Mouse (Mus musculus): Measurements from ENCODE around the gene Ciapin1. TPM values are rescaled to one million over a fixed set of nuclear protein-coding genes. Genes with fewer than 3 reads are reported as not detected.
"Not testable (repeated sequence)": the region's sequence is repeated elsewhere in the genome, so short reads cannot be mapped to it uniquely, and the experiment has no call there.

Ciapin1 gene
- polyA plus RNA-seq, 1 experiment from 2014 or later: 179 TPM

DNA sequence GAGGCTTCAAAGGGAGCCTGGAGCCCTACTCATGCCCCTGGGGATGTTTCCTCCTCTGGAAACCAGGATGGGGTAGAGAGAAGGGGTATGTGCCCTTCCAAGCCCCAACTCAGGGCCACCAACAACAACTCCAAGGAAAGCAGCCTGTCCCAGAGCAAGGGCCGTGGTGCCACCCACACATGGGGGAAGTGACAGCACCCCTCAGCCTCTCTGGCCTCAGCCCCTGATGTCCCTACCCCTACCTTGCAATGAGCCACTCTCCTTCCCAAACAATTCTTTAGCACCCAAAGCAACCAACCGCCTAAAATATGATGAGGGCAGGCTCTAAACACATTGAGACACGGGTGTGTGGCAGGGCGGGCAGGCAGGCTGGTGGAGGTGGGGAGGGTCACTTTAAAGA is 31.8 kb upstream of the Ciapin1 start:
- H3K9me3 ChIP-seq: no peaks in the 10 kb centered on the region
- H3K27ac ChIP-seq: no peak overlapping the region
- H3K4me1 ChIP-seq: peaks cover 56% of the 10 kb centered on the region

DNA sequence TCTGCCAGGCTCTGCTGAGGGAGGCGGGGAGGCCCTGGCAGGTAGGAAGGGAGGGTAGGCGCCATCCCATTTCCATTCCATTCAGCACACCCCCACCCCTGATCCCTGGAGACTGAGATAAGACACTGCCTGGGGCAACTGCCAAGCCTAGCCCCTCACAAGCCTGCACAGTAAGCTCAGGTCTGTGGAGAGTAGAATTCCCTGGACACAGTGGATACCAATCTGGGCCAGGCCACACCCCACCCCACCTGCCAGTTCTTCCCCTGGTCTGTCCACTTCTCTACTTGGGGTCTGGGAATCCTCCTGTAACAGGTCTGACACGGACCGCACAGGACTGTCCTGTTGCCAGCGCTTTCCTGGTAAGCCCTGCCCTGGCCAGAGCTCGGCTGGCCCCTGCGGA is 31.0 kb upstream of the Ciapin1 start:
- Histone ChIP-seq H3K27ac (no peak overlapping the region), H3K4me1 (peaks cover 48% of the 10 kb centered on the region), H3K4me2 (peak overlapping the region; percentile 78), H3K4me3 (replicated peaks) (peak overlapping the region; percentile 48; the same call in 1 of the 2 replicates), H3K27me3 (peaks cover 17% of the 10 kb centered on the region), H3K9ac (0 out of 2 replicates have a peak overlapping the region, but pooled peaks have one; percentile 60), H3K9me3 (no peaks in the 10 kb centered on the region), H3K36me3 (replicated peaks) (peaks cover 31% of the 10 kb centered on the region)
- WGBS: 59% methylated on average over 7 of the region's 7 CpGs
- no peak for ATAC-seq (ENCODE audit: low FRiP score)

More for the DNA sequence above, 31.8 kb upstream of the Ciapin1 start:
- peaks cover 26% of the 10 kb centered on the region for H3K27me3 ChIP-seq
- peaks cover 22% of the 10 kb centered on the region for H3K36me3 ChIP-seq (replicated peaks)
- peak overlapping the region; percentile 78 for H3K4me2 ChIP-seq
- peak overlapping the region; percentile 48 for H3K4me3 ChIP-seq (replicated peaks)
- peak overlapping the region; percentile 60 for H3K9ac ChIP-seq
- WGBS: 11% methylated on average over 4 of the region's 4 CpGs
- no peak for ATAC-seq (ENCODE audit: low FRiP score)

DNA sequence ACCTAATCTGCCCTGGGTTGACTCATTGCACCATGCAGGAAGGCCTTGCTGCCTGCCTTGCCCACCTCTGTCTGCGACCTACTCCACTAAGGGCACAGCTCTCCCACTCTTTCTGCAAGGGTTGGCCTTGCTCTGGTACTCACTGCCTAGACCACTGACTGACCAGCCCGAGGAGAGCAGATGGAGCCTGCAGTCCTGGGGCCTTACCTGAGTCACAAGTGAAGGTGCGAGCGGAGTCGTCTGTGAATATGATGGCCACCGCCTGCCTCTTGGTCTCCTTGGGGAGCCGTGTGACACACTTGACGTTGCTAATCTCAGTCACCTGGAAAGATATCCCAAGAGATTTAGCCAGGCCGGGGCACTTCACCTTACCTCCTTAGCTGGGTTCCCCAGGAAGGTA is 28.8 kb upstream of the Ciapin1 start:
- no peak overlapping the region for H3K9ac ChIP-seq
- peaks cover 12% of the 10 kb centered on the region; the same call in 1 of the 2 replicates for H3K27me3 ChIP-seq
- no peaks in the 10 kb centered on the region for H3K9me3 ChIP-seq
- no peak for ATAC-seq (ENCODE audit: low FRiP score)
- peaks cover 52% of the 10 kb centered on the region for H3K36me3 ChIP-seq (replicated peaks)
- no peak overlapping the region for H3K4me3 ChIP-seq (replicated peaks)
- 0 out of 2 replicates have a peak overlapping the region, but pooled peaks have one; percentile 3 for H3K27ac ChIP-seq
- H3K4me1 ChIP-seq: peaks cover 38% of the 10 kb centered on the region
- WGBS: 86% methylated on average over 9 of the region's 9 CpGs
- no peak overlapping the region for H3K4me2 ChIP-seq

DNA sequence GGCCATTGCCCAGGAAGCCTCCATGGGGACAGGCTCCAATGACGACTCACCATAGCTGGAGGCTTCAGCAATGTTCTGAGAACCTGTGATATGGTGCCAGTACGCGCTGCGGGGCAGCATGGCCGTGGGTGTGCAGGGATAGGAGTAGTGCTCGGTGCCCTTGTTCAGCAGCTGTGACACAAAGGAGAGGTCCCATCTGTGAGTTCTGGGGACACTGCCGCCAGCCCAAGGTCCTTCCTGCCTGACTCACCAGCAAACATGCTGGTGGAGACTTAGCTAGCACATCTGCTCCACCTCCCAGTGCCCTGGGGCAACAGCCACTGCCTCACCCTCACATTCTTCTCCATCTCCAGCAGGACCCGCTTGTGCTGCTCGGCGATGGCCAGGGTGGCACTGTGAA is 27.1 kb upstream of the Ciapin1 start:
- H3K4me3 ChIP-seq (replicated peaks): no peak overlapping the region
- H3K27me3 ChIP-seq: peaks cover 7% of the 10 kb centered on the region; the same call in 1 of the 2 replicates
- no peak overlapping the region for H3K9ac ChIP-seq
- no peak overlapping the region for H3K27ac ChIP-seq
- H3K4me1 ChIP-seq: peaks cover 22% of the 10 kb centered on the region
- no peak for ATAC-seq (ENCODE audit: low FRiP score)
- H3K9me3 ChIP-seq: no peaks in the 10 kb centered on the region
- H3K4me2 ChIP-seq: no peak overlapping the region
- WGBS: 81% methylated on average over 10 of the region's 10 CpGs
- peaks cover 64% of the 10 kb centered on the region for H3K36me3 ChIP-seq (replicated peaks)

- H3K36me3 ChIP-seq (replicated peaks): peaks cover 67% of the 10 kb centered on the region
- no peak overlapping the region for H3K9ac ChIP-seq
- H3K27me3 ChIP-seq: no peaks in the 10 kb centered on the region
- H3K9me3 ChIP-seq: no peaks in the 10 kb centered on the region
- no peak overlapping the region for H3K4me2 ChIP-seq
- H3K4me3 ChIP-seq (replicated peaks): no peak overlapping the region
- ATAC-seq (ENCODE audit: low FRiP score): no peak
- 87% methylated on average over 10 of the region's 10 CpGs for WGBS
- H3K4me1 ChIP-seq: peaks cover 16% of the 10 kb centered on the region
- no peak overlapping the region for H3K27ac ChIP-seq
Measured at GRCm38 (mm10) chr8:94863897-94864673, 25.9 kb upstream of the Ciapin1 start.

DNA sequence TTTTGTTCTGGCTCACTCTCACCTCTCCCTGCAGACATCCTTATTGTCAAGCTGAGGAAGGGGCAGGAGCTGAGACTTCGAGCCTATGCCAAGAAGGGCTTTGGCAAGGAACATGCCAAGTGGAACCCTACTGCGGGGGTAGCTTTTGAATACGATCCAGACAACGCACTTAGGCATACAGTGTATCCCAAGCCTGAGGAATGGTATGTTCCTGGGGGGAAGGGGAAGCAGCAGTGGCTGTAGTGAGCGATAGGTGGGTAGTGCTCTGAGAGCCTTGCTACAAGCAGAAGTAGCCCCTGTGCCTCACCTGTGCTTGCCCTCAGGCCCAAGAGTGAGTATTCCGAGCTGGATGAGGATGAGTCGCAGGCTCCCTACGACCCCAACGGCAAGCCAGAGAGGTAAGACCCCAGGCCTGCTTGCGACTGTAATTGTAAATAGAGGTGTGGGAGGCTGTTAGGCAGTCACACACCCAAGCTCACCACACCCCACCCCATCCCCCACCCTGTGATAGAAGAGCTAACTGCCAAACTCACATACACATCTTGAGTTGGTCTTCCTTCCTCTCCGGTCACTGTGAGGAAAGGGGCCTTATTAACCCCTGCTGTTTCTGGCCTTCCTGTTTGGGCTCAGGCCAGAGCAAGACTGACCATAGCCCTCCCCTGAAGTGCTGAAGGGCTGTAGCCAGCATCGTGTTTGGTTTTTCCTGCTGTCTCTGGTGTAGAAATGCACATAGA is 24.5 kb upstream of the Ciapin1 start:
- no peaks in the 10 kb centered on the region for H3K27me3 ChIP-seq
- WGBS: 91% methylated on average over 12 of the region's 12 CpGs
- H3K9ac ChIP-seq: no peak overlapping the region
- ATAC-seq (ENCODE audit: low FRiP score): no peak
- peaks cover 64% of the 10 kb centered on the region for H3K36me3 ChIP-seq (replicated peaks)
- H3K4me1 ChIP-seq: peaks cover 20% of the 10 kb centered on the region
- H3K27ac ChIP-seq: no peak overlapping the region
- no peaks in the 10 kb centered on the region for H3K9me3 ChIP-seq
- no peak overlapping the region for H3K4me3 ChIP-seq (replicated peaks)
- no peak overlapping the region for H3K4me2 ChIP-seq

DNA sequence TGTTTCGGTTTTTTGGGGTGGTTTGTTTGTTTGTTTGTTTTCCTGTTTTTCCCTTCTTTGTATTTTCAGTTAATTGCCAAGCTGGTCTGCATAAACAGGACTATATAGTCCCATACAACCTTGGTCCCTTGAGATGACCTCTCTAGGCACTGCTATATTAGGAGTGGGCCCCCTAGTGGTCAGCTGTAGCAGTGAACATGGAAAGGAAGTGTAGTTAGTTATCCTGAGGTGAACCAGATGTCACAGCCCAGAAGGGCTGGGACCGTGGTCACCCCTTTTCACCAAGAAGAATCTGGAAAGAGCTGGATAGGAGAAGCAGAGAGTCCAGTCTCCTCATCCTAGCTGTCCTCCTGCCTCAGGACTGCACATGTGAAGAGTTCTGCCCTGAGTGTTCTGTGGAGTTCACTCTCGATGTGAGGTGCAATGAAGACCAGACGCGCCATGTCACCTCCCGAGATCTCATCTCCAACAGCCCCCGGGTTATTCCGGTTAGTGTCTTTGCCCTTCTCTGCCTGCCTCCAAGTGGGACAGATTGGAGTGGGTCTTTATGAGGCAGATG is 23.3 kb upstream of the Ciapin1 start:
- no peak overlapping the region for H3K9ac ChIP-seq
- no peaks in the 10 kb centered on the region for H3K27me3 ChIP-seq
- no peak overlapping the region for H3K4me3 ChIP-seq (replicated peaks)
- H3K4me1 ChIP-seq: peaks cover 20% of the 10 kb centered on the region
- no peak for ATAC-seq (ENCODE audit: low FRiP score)
- 79% methylated on average over 8 of the region's 8 CpGs for WGBS
- H3K9me3 ChIP-seq: no peaks in the 10 kb centered on the region
- H3K27ac ChIP-seq: no peak overlapping the region
- H3K36me3 ChIP-seq (replicated peaks): peaks cover 58% of the 10 kb centered on the region
- H3K4me2 ChIP-seq: no peak overlapping the region

GRCm38 (mm10) chr8:94857346-94858173 is 19.4 kb upstream of the Ciapin1 start, which contains the start of gene Polr2c:
Gene Polr2c, plus strand, starts transcription at chr8:94857450.
- Histone ChIP-seq H3K9ac (peak within 1 kb of the TSS; percentile 97), H3K27ac (peak within 1 kb of the TSS; percentile 74), H3K4me2 (peak within 1 kb of the TSS; percentile 87), H3K27me3 (no peaks in the 10 kb centered on the region), H3K9me3 (no peaks in the 10 kb centered on the region), H3K4me1 (peaks cover 20% of the 10 kb centered on the region), H3K4me3 (replicated peaks) (peak within 1 kb of the TSS; percentile 98), H3K36me3 (replicated peaks) (peaks cover 43% of the 10 kb centered on the region)
- under 1% methylated on average over 68 of the region's 68 CpGs for WGBS
- peak; percentile 81 for ATAC-seq (ENCODE audit: low FRiP score)

DNA sequence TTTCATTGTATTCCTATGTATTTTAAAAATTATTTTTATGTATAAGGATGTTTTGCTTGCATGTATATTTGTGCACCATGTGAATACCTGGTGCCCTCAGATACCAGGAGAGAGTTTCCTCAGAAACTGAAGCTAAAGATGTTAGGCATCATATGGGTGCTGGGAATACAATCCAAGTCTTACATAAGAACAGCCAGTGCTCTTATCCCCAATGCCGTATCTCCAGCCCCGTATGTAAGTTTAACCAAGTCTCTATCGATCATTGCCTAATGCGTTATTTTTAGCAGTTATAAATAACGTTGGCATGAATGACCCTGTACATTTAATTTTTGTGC is 18.8 kb upstream of the Ciapin1 start:
- Histone ChIP-seq H3K4me1 (peaks cover 20% of the 10 kb centered on the region), H3K36me3 (replicated peaks) (peaks cover 40% of the 10 kb centered on the region), H3K9ac (0 out of 2 replicates have a peak overlapping the region, but pooled peaks have one; percentile 97), H3K9me3 (no peaks in the 10 kb centered on the region), H3K4me2 (peak overlapping the region; percentile 22; the same call in 1 of the 2 replicates), H3K4me3 (replicated peaks) (peak overlapping the region; percentile 98), H3K27me3 (no peaks in the 10 kb centered on the region), H3K27ac (no peak overlapping the region)
- no peak; the same call in 1 of the 2 replicates for ATAC-seq (ENCODE audit: low FRiP score)
- 26% methylated on average over 5 of the region's 5 CpGs for WGBS

DNA sequence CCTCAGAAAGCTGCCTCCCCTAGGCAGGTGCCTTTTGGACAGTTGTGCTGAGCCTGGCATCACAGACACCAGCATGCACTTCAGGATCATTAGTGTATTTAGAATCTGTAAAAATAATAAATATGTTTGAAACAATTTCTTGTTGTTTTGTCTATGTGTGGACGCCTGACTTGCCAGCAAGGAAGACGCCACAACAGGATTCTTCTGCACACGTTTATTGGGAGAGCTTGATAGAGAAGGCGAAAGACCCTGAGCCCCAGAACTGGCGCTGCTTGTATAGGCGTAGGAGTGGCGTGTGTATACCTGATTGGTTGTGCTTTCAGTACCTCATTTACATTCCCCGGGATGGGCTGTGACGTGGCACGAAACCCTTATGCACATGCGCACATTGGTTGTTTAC is 16.6 kb upstream of the Ciapin1 start:
- not testable (repeated sequence) for ATAC-seq (ENCODE audit: low FRiP score); H3K4me3 ChIP-seq (replicated peaks); H3K9me3 ChIP-seq; H3K27ac ChIP-seq; H3K4me2 ChIP-seq; H3K9ac ChIP-seq; H3K27me3 ChIP-seq
- Histone ChIP-seq H3K4me1 (peaks cover 20% of the 10 kb centered on the region), H3K36me3 (replicated peaks) (peaks cover 44% of the 10 kb centered on the region)
- 85% methylated on average over 11 of the region's 11 CpGs for WGBS

DNA sequence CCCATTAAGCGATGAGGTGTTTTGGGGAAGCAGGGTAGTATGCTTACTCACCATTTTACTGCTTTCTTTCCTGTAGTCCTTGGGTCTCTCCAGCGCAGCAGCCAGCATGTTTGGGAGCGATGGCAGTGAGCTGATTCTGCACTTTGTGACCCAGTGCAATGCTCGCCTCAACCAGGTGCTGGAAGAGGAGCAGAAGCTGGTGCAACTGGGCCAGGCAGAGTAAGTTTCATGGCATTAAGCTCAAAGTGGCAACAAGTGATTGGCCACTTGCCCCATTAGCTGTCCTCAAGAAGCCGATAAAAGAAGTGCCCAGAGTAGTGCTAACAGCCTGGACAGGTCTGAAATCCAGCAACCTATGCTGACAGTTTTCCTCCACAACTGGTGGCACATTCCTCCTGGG is 11.9 kb upstream of the Ciapin1 start:
- Histone ChIP-seq H3K4me2 (no peak overlapping the region), H3K27me3 (no peaks in the 10 kb centered on the region), H3K27ac (no peak overlapping the region), H3K9me3 (no peaks in the 10 kb centered on the region), H3K9ac (no peak overlapping the region), H3K36me3 (replicated peaks) (peaks cover 60% of the 10 kb centered on the region), H3K4me1 (no peaks in the 10 kb centered on the region), H3K4me3 (replicated peaks) (no peak overlapping the region)
- whole genome bisulfite sequencing: 96% methylated on average over 5 of the region's 5 CpGs
- ATAC-seq (ENCODE audit: low FRiP score): no peak

GRCm38 (mm10) chr8:94841183-94841582 is 3.0 kb upstream of the Ciapin1 start:
- no peaks in the 10 kb centered on the region for H3K9me3 ChIP-seq
- no peaks in the 10 kb centered on the region for H3K27me3 ChIP-seq
- H3K4me2 ChIP-seq: no peak overlapping the region
- H3K4me3 ChIP-seq (replicated peaks): no peak overlapping the region
- peaks cover 15% of the 10 kb centered on the region for H3K36me3 ChIP-seq (replicated peaks)
- no peak for ATAC-seq (ENCODE audit: low FRiP score)
- H3K9ac ChIP-seq: no peak overlapping the region
- 46% methylated on average over 2 of the region's 2 CpGs for WGBS
- H3K4me1 ChIP-seq: peaks cover 16% of the 10 kb centered on the region
- H3K27ac ChIP-seq: no peak overlapping the region

Data from forebrain, embryonic 12.5 days (tissue).